Mouse (Mus musculus) erythroblast, adult 5-6 weeks (primary cell): ENCODE data around the gene Bsn. TPM values are rescaled to one million over a fixed set of nuclear protein-coding genes. Genes with fewer than 3 reads are reported as not detected.
A peak's percentile ranks its signal among the peaks of the same experiment; 100 is the strongest.

ENCODE experiments used
- ATAC-seq: replicated peaks from 2 replicates; pipeline ENCODE4 v1.8.0; 2016; ENCODE audit warnings: moderate number of reproducible peaks, mild to moderate bottlenecking, moderate TSS enrichment, inconsistent platforms; ENCODE audit not compliant: poor library complexity, low FRiP score, severe bottlenecking
- total RNA-seq, 2 experiments: library from RNA; stranded (forward) in 1 of 2; stranded (reverse) in 1 of 2; fragments of 150-400 nt in 1 of 2; fragments of 200-764, 138-1000 nt in 1 of 2; gene quantifications; 2 replicates each; pipeline versions ENCODE4 v1.2.3 to v1.2.4; 2015 to 2017; ENCODE audit warnings: low replicate concordance in 2 of 2

The Bsn gene
- total RNA-seq (2015; ENCODE audit: low replicate concordance) (0.38 and 1.0 TPM in 2 replicates), total RNA-seq (2017; ENCODE audit: low replicate concordance) (1.3 and 2.0 TPM in 2 replicates)

DNA sequence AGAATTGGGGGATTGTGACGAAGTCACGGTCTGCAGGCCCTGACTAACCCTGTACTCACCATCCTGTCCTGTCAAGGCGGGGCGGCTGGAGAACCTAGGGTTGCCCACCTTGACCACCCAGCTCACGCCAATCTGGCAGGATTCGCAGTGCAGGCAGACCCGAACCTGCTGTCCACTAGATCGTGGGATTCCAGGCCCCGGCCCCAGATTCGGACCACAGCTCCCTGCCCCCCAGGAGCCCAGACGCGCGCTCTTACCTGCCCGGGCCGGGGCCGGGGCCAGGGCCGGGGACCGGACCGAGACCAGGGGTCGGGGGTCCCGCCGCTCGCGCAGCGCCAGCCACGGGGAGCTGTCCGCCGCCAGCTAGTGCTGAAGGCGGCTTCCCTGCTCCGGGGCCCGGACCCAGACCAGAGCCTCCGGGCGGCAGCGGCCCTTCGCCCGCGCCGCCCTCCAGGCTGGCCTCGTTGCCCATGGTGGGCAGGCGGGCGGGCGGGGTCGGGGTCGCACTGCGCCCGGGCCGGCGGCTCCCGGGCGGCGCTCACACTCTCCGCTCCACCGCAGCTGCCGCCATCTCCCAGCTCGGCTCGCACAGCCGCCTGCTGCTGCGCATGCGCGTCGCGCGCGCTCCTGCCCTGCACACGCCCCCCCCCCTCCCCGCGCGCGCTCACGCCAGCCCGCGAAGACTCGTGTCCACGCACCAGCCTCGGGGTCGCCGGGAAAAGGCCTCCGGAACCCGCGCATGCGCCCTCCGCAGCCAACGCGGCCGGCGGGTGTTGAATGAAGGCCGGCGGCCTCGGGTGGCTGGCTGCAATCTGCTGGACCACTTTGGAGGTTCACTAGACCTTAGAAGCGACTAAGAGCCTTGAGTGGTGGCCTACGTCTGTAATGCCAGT lies at the start of gene Bsn:
Bsn (minus strand) TSS at position 598 of the 893 bp plus-strand sequence.
- ATAC-seq = no peak

DNA sequence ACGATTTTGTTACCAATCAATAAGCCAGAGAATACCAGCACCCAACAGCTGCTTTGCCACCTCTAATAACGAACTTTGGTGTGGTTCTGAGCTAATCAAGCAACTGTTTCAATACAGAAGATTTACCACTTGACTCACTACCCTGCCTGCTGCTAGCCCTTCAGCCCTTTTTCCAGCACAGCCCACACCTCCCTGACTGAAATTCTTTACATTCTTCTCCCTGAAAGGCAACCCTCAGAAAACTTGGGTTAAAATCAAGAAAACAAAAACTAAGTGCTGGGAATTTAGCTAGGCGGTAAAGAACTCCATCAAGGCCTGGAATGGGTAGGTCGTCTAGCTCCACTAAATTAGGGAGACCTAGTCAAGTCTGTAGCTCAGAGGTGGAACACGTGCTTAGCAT lies 49.8 kb upstream of the Bsn start:
- ATAC-seq = no peak

DNA sequence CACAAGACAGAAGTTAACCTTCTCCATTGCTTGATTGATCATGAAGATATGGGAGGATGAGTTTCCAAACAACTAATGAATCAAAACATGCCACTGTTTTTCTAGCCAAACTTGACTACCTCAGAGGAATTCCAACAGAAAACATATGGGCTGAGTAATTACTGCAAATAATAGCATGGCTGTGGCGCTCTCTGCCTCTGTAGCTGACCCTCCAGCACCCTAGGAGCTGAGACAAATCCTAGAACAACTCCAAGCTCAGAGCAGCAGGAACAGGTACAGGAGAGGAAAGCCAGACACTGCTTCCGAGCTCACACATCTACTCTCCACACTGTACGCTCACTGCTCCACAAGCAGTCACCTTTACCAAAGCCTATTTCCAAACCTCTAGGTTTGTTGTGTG lies 48.6 kb upstream of the Bsn start:
- no peak for ATAC-seq

DNA sequence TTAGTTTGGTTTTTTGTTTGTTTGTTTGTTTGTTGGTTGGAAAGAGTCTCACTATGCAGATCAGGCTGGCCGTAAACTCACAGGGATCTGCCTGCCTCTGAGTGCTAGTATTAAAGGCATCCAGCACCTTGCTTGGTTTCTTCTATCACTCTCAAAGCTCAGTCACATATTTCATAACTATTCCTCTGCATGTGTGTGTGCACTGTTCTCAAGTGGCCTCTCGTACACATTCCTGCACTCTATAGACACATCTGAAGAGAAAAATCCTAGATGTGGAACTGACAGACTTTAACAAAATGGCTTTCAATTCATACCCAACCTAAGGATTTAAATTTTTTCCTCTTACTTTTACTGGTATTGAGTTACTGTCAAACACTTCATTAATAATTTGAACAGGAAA lies 48.2 kb upstream of the Bsn start:
- no peak for ATAC-seq

DNA sequence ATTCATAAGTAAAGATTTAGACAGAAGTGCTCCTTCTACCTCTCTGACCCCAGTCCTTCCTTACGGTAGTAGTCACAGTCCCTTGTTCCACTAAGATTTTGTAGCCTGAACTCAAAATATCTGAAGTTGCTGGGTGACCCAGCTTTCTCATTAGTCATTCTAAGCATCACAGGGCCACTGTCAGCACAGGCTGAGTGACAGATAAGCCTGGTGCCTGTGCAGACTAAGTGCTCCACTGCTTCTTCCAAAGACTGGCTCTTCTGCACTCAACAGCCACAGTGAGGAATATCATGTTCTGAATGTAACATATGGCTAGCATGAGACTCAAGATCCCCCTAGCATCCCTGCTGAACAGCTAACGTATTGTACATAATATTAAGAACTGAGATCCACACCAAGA lies 44.5 kb upstream of the Bsn start:
- no peak for ATAC-seq

DNA sequence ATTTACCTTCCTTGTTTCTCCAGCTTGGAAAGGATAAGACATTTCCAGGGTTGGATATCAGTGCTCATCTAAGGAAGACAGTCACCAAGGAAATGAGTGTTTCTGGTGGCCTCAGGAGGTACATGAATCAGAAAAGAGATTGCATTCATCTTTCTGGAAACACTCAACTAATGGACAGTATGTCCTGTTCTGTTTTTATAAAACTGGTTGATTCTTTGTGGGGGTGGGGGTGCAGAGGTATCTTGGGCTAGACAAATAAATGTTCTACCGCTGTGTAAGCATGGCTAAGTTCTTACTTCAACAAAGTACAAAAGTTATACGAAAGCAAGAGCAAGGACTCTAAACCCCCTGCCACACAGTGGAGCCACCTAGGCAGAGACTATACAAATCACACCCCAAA lies 42.7 kb upstream of the Bsn start:
- no peak for ATAC-seq

DNA sequence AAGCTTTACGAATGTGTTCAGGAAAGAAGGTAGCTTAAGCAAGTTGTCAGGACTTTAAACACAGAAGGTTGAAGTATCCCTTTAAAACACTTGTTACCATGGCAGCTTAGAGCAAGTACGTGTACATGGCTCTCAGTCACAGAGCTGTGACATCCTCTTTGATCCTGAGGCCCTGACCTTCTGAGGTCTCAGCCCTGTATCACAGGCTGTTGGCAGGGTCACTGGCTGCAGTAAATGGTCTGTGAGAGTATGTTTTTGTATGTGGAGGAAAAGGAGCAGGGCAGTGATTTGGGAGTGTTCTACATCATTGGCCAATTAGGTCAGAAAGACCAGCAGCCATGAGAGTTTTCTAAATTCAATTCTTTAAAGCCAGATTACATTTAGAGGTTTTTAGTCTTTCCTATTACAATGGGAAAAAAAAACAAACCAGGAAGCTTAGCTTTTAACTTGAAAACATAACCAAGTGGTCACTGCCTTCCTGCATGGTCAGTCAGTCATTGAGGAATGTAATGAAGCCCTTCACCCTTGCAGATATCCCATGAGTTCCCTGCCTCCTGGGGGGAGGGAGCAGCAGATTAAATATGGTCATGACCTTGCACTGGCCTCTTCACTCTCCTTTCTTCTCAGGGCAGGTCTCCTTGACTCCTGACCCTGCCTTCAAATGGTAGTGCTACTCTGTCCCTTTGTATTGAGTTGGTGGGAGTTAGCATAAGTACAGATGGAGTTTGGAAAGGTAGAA lies 37.9 kb upstream of the Bsn start:
- ATAC-seq = no peak

DNA sequence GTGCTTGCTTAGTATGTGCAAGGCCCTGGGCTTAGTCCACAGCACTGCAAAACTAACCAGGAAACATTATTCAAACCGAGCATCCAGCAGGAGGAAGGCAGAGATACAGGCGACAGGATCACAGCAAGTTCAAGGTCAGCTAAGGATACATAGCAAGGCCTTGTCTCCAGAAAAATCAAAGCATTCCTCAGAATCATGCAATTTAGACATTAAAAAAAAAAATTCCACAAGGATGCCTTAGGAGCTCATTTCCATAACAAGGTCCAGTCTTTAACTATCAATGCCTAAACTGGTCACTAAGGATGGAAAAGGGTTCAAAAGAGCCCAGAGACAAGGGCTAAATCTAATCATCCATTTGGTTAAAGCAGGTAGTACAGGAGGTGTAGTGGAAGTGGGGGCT lies 35.0 kb upstream of the Bsn start:
- ATAC-seq = no peak

DNA sequence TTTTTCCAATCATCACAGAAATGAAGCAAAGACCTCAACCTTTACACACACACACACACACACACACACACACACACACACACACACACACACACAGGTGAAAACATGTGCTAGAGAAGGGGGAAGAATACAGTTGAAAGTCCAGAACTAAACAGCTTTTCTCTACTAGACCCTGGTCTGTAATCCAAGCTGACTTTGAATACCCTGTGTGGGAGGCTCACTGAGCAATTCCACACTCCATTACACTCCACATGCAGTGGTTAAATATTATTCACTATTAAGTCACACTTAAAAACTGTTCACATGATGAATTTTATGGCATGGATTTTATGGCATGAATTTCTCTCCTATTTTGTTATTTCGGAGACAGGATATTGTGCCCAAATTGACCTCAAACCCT lies 33.4 kb upstream of the Bsn start:
- ATAC-seq = no peak

DNA sequence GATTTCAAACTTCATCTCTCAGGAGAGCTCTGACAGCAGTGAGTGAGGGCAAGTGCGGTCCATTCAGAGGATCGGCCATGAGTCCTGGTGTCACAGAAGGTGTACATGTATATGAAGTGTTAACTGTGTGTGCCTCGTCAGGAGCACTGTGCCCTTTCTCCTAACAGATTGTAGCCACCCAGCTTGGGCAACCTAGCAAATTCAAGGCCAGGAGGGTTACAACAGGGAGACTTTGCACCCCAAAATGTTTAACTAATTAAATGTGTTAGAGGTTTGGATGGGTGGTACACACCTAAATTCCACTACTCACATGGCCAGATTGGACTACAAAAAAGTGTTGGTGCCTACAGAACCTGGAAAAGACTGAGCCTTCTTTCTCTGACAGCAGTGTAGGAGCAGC lies 31.4 kb upstream of the Bsn start:
- no peak for ATAC-seq

DNA sequence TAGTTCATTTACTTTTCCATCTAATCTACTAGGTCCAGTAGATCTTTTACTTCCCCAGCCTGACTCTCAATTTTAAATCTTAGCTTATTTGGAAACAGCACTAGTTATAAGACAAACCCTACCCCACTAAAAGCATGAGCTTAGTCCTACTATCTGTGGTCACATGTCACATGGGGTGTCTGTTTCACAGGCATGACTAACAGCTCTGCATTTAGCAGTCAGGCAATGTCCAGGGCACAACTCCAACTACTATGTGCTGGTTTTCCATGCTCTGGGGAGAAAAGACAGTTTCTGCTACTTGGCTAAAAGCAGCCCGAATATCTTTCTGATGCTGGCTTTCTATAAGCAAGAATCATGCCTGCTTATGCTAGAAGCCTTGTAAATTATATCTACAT lies 30.2 kb upstream of the Bsn start:
- no peak for ATAC-seq

DNA sequence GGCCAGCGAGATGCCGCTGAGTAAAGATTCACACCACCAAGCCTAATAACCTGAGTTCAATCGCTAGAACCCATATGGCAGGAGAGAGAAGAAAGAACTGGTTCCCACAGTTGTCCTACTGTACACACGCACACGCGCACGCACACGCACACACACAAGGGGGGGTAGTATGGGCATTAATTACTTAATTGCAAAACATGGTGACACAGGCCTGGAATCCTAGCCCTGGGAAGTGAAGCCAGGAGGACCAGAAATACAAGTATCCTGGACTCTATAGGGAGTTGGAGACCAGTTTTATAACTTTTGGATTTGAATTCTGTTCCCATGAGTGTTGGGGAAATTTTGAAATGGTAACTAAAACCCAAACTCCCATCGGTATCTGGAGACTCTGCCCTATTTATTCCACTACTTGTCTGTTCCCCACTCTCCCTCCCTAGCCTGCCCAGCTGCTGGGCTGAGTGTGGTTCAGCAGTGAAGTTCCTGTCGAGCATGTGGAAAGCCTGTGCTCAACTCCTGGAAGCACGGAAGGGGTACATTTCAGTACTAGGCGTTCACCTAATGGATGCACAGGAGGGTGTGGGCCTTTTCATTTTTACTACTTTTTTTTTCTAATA lies 29.7 kb upstream of the Bsn start:
- no peak for ATAC-seq

DNA sequence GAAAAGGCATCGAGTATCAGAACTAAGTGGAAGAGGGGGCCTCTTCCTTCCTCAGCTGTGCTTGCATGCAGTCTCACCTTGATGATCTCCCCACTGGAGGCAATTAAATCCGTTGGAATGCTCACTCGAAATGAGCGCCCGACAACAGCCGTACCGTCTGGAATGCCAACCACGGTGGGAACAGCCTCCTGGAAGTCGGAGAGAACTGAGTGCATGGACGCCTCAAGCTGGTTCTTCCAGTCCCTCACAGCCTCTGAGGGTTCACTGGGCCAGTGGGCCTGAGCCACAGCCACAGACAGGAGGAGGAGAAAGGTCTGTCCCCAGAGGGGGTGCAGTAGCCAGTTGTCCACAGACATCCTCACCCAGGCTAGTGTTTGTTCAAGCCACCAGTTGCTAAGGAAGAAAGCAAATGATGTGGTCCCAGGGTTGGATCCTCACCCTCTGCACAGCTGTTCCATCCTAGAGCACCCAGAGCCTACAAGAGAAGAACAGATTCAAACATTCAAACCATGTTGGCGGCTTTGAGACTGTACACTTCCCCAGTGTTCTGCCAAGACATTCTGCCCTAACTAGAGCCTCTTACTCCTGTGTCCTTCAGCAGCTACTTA lies 27.9 kb upstream of the Bsn start:
- ATAC-seq = no peak

DNA sequence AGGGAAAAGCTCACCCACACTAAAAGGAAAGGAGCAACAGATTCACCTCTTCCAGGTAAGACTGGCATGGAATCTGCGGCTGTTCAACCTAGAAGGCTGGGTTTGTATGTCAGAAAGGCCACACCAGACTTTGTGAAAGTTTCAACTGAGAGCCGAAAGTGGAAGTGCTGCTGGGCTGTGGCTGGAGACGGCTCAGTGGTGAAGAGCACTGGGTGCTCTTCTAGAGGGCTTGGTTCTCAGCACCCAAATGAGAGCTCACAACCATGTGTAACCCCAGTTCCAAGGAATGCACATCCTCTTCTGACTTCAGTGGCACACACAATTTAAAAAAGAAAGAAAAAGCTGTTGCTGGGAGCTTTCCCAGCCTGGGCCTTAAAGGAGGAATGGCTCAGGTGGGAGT lies 27.2 kb upstream of the Bsn start:
- ATAC-seq = no peak

DNA sequence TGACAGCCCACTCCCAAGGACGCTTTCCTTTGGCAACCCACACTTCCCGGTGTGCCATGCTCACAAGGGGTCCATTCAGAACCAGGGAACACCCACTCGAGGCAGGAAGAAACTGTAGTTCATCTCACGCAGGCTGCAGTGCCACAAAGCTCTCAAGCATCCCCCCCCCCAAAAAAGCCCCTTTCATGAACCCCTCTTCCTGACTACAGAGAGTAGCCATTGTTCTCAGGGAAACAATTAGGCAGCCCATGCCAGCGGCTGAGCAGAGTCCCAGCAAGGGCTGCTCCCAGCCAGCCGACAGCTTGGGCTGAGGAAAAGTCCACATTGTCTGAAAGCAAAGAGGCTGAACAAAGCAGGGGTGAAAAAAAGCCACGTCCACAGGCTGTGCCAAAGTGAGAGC lies 22.9 kb upstream of the Bsn start:
- ATAC-seq = no peak

DNA sequence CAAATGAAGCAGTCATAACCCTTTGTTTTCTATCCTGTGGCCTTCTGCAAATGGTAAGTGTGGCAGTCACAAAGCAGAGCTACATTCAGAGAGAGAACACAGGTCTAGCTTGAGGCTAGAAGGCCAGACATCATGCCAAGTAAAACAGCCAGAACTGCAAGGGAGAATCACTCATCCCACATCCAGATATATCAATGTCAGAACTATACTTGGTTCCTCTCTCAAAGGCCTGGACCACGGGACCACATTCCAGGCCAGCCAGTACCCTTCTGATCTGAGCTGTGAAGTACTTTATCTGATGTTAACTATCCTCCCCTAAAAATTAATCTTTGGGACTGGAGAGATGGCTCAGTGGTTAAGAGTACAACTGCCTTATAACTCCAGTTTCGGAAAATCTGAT lies 22.2 kb upstream of the Bsn start:
- no peak for ATAC-seq

DNA sequence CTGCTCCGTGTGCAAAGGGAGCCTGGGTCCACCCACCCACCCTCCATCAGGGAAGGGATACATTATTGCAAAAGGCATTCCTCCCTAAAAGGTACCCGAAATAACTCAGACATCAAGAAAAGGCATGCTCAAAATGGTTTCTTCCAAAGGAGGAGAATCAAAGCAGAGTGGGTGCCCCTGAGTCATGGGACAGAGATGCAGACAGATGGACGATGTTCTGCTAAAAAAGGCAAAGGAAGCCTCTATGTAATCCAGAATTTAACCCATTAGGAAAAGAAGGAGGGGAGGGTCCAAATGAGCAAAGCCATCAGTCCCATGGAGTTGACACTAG lies 15.4 kb upstream of the Bsn start:
- no peak for ATAC-seq

DNA sequence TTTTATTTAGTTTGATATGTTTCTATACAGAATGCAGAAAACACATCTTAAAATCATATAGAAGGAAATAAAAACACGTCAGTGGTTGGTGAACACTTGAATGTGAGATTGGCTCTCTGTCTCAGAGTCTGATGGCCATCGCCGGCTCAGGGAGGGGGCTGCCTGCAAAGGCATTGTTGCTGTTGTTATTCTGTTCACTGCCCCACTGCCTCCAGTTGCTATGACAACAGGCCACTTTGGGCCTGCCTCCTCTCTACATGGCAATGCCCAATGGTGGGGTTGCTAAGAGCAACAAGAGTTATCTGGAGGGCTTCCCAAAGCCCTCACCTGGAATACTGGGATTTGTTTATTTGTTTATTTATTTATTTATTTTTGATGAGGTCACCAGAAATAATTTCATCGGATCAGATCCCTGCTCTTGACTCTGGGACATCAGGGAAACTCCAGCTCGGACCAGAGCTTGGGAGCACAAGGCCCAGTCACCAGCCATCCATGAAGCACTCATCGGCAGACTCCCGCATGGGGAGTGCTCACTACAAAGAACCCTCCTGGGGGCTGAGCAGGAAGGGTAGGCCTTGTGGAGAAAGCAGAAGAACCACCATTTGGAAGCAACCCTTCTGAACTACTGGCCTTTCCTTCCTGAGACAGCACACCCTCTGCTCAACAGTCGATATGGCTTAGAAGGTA lies 14.8 kb upstream of the Bsn start:
- ATAC-seq = no peak

DNA sequence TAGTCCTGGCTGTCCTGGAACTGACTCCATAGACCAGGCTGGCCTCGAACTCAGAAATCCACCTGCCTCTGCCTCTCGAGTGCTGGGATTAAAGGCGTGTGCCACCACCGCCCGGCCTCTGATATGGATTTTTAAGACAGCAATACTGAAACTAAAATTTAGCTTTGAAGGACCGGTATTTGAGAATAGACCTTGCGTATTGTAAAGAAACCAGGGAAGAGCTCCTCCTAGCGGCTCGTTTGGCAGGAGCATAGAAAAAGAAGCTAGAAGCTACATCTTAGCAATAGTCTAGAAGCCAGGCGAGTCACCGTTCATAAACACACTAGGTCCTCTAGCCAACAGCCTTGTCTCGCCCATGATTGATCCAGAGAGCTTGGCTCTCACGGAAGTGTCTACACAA lies 12.8 kb upstream of the Bsn start:
- ATAC-seq = peak; percentile 58

DNA sequence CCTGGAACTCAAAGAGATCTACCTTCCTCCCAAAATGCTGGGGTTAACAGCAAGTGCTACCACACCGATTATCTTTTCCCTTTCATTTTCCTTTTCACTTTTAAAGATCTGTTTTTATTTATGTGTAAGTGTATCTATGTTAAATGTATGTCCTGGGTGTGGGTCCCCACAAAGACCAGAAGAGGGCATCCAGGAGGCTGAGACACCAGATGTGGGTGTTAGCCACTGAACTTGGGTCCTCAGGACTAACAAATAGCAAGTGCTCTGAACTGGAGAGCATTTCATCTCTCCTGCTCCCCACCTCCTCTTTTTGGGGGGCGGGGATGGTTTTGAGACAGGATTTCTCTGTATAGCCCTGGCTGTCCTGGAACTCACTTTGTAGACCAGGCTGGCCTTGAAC lies 12.0 kb upstream of the Bsn start:
- ATAC-seq = no peak
